Mouse (Mus musculus) layer of hippocampus, adult 9-11 months (tissue): ENCODE measurements around the gene Mpig6b.
"Not testable (repeated sequence)": the region's sequence is repeated elsewhere in the genome, so short reads cannot be mapped to it uniquely, and the experiment has no call there.

Experiments
- DNase-seq: peaks from one replicate; pipeline ENCODE4 v3.0.0; 2022

Gene Mpig6b

DNA sequence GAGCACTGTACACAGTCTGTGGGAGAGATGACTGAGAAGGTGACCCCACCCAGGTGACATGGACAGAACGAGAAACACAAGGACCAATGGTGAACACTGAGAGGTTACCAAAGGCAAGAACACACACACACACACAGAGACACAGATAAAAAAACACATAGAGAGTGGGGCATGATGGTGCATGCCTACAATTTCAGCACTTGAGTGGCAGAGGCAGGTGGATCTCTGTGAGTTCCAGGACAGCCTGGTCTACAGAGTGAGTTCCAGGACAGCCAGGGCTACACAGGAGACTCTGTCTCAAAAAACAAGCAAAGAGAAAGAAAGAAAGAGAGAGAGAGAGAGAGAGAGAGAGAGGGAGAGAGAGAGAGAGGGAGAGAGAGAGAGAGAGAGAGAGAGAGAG lies 32.3 kb downstream of the Mpig6b start:
- DNase-seq, result not testable (repeated sequence)

DNA sequence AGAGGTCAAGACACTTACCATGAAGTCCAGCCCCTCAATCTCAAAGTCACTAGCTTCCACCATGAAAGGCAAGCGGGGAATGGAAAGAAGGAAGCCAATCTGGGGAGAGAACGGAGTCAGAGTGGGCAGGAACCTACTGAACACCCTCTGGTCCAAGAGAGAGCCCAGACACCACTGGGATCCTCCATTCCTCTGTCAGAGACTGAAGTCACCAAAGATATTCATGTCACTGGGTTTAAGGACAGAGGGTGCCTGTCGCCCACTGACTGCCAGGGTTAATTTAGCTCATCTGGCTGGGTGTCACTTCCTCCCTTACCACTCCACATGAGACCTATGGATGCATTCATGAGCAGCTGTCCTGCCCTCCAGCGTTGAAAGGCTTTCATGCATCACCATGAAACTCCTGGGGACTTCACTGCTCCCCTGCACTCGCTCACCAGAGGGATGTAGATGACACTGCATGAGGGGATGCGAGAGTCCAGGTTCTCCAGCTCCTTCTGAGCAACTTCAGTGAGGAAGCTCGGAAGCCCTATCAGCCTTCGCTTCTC lies 33.6 kb downstream of the Mpig6b start:
- no peak for DNase-seq

- DNase-seq, result no peak
These were observed 34.1 kb downstream of the Mpig6b start for GRCm38 (mm10) chr17:35031880-35032279.

DNA sequence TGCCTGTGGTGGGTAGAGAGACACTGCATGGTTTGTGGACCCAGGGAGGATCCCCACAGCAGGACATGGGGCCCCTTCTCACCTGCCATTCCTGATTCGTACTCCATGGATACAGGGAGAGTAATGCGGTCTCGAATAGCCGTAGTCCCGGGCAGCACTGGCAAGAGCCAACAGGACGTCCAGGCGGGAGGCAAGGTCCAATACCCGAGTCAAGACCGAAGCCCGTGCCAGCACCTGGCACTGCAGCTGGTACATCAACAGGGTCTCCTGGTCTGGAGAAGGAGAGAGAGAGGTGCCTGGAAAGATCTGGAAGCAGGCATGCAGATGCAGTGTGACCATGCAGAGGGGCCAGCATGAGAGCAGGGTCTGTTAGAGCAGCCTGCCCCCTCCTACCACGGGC lies 34.7 kb downstream of the Mpig6b start:
- no peak for DNase-seq

DNA sequence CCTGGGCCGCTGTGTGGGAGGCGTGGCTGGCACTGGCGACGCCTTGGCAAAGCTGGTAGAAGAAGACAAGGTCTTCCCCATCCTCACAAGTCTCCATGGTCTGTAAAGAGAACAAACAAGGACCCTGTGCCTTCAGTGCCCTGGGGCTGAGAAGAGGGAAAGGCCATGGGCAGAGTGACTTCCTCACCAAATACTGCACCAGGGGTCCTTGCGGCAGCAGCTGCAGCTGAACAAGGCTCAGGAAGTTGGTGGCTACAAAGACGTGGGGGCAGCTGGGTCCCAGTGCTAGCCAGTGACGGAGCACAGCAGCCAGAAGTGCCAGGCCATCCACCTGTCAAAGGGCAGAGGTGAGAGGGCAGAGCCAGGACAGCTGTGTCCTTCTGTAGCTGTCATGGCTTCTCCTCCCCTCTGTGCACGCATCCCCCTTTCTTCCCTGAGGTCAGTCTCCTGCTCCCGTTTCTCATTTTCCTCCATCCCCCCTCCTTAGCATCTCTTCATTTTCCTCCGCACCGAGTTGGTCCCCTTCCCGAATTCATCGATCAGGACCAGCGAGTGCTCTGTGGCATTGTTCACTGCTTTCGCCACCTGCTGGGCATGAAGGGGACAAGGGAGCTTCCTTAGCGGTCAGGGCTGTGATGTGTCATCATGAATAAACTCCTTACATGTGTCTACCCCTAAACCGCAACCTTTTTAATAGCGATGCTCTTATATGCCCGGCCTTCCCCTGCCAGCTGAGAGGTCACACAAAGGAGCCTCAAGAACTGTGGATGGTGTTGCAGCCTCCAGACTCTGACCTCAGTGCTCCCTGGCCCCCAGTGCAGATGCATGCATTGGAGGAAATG lies 36.1 kb downstream of the Mpig6b start:
- DNase-seq, result no peak

DNA sequence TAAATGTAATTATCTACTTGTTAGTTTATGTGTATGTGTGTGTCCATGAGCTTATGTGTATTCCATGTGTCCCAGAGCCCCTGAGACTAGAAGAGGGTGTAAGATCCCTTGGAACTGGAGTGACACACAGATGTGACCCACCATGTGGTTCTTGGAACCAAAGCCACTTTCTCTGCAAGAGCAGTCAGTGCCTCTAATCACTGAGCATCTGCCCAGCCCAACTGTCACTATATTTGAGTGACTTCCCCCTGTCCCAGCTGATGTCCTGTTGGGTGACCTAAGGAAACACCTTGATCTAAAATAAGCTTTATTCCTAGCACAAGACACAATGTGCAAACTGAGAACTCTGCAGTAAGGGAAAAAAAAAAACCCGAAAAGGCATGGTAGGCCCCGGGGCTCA lies 37.7 kb downstream of the Mpig6b start:
- DNase-seq, result no peak

GRCm38 (mm10) chr17:35027277-35028068 lies 38.5 kb downstream of the Mpig6b start, which contains the start of gene Sapcd1:
Gene Sapcd1, minus strand, starts transcription at chr17:35028016.
- peak; percentile 83 for DNase-seq

DNA sequence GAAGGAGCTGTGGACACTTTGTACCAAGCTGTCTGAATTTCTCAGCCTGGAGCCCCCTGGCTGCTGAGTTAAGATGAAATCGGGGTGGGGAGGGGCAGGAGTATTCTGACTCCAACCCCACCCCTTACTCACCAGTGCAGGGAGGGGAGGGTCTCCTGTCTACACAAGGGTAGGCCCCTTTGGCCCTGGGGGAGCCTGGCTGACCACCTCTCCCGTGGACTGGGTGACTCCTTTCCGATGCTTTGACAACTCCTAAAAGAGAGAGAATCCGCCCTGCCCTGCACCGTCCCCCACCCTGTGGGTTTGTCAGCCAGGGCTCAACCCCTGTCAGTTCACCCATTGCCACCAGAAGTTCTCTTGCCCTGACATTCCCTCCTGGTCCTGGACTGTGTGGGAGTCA lies 39.8 kb downstream of the Mpig6b start:
- DNase-seq, result no peak

DNA sequence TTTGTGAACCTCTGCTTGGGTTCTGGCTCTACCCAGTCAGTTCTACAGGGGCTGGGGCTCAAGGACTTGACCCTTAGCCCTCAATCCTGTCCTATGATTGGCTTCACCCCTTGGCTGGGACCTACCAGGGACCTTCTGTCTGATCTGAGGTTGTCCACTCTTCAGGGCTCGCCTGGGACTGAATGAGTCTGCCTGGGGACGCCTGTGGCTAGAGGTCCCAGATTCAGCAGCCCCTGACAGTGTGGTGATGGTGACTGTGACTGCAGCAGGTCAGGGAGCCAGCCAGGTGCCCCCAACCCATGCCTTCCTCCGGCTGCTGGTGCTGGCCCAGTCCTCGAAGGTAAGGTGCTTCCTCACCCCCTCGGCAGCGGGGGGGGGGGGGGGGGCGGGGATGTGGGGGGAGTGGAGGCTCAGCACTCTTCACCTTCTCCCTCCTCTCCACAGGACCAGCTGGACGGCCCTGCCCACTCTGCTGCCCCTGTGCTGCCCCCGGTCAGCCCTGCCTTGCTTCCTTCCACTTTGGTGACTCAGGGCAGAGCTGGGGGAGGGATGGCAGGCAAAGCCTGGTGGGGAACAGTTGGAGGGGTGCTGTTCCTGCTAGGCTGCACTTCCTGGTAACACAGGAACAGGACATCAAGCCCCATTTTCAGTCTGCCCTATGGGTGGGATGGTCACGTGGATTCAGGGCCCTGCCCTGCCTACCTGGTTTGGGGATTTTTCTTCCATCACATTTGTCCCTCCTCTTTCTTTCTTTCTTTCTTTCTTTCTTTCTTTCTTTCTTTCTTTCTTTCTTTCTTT lies 41.1 kb downstream of the Mpig6b start:
- no peak for DNase-seq

- DNase-seq, result no peak
These were observed 41.7 kb downstream of the Mpig6b start for GRCm38 (mm10) chr17:35024261-35024660.

DNA sequence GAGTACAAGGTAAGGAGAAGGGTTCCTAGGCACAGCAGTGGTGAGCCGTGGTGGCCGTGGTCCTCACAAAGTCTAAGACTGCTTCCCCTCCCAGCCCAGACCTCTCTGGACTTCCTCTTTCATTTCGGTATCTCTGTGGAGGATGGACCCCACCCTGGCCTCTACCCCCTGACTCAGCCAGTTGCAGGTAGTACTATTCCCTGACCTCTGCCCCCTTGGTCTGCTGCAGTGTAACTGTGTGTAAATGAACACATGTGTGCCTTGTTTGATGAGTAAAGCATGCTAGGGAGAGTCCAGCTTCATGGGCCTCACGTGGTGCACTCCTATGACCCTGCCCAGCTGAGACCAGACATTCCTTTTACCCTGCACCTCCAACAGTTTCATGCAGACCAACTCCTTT lies 42.2 kb downstream of the Mpig6b start:
- DNase-seq, result no peak

- DNase-seq, result no peak
These were observed 42.8 kb downstream of the Mpig6b start for GRCm38 (mm10) chr17:35023221-35023620.

- DNase-seq, result no peak
These were observed 43.4 kb downstream of the Mpig6b start for GRCm38 (mm10) chr17:35022541-35023060.

DNA sequence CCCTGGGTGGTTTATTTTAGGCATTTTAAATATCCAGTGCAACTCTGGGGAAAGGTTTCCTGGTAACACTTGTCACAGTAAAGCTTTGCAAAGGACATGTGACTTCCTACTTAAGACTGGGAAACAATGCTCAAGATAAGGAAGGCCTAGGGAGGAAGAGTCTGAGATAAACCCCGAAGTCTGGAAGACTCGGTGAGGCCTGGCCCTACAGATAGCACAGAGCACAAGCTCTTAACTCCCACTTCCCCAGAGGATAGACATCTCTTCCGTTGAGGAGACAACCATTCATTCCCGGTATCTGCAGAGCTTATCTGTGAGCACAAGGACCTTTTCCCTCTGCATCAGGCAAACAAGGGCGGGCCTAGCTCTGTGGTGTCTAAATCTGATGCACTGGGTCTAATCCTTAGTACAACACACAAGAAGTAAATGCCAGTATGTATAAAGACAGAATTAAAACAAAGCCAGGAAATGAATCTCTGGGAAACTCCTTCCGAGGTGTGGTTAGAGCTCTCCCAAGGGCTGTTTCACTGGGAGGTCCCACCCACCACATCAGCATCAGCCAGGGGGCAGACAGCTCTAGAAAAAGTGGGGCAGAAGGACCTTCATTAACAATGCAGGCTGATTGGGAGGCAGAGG lies 44.0 kb downstream of the Mpig6b start:
- no peak for DNase-seq

DNA sequence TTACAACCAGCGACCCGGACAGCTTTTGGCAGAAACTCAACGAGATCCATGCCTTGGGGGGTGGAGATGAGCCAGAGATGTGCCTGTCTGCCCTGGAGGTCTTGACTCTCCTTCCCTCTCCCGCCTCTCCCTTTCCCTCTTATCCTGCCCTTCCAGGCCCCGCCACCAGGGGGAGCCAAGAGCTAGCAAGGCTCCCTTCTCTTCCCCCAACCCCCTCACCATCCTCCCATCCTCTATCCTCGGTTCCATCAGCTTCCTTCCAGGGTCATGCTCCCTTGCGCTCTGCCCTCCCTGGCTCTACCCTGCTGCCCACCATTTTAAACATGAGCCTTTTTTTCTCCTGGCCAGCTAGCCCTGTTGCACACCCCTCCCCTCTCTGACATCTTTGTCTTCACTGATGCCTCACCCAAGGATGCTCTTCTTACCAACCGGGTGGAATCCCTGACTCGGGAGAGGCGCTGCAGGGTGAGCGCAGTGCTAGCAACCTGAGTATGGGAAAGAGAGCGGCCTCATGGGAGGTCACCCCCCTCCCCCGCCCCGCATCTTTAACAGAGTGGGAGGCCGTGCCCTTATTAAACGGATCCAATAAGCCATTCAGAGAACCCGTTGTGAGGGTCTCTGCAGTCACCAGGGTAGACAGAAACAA lies 44.7 kb downstream of the Mpig6b start:
- peak; percentile 80 for DNase-seq

GRCm38 (mm10) chr17:35020551-35020950 lies 45.4 kb downstream of the Mpig6b start:
- no peak for DNase-seq

DNA sequence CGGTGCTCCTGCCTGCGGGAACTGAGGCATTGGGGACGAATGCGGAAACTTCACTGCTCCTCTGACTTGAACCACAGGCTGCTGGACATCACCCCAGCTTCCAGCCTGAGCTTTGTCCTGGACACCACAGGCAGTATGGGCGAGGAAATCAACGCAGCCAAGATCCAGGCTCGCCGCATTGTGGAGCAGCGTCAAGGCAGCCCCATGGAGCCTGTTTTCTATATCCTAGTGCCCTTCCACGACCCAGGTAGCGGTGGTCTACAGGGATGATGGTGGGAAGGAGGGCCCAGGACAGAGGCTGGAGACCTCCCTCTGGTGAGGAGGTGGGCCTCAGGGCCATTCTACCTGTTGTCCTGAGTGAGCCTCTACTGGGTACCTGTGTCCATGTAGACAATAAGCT lies 46.1 kb downstream of the Mpig6b start:
- DNase-seq, result no peak

GRCm38 (mm10) chr17:35018171-35018570 lies 47.8 kb downstream of the Mpig6b start:
- no peak for DNase-seq

- DNase-seq, result no peak
These were observed 48.3 kb downstream of the Mpig6b start for GRCm38 (mm10) chr17:35017706-35018030.

DNA sequence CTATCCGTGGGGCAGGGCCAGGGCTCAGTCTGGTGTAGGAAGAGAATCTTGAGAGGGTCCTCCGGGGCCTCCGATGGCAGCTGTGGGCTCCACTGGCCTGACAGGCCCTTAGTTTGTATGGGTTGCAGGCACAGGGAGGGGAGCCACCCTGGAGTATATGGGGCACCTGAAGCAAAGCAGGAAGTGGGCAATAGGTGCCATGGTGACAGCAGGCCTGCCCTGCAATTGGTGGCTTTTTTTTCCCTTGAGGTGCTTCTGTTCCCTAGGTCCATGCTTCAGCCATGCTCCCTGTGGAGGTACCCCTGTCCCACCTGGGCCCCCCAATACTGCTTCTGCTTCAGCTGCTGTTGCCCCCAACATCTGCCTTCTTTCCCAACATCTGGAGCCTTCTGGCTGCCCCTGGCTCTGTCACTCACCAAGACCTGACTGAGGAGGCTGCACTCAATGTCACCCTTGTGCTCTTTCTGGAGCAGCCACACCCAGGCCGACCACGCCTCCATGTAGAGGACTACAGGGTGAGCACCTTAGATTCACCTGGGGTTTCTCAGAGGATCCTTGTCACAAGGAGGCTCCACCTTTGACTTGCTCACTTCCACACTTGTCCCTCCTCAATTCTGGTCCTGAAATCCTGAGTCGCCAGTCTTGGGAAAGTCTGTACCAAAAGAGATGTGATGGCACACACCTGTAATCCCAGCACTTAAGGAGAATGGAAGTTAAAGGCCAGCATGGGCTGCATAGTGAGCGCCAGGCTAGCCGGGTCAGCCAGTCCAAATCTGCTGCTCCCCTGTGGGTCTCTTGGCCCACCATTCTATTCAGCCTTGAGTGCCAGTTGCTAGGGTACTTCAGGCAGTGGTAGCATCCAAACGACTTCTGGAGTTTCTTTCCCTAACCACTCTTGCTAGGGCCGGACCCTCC lies 48.9 kb downstream of the Mpig6b start:
- DNase-seq, result no peak

DNA sequence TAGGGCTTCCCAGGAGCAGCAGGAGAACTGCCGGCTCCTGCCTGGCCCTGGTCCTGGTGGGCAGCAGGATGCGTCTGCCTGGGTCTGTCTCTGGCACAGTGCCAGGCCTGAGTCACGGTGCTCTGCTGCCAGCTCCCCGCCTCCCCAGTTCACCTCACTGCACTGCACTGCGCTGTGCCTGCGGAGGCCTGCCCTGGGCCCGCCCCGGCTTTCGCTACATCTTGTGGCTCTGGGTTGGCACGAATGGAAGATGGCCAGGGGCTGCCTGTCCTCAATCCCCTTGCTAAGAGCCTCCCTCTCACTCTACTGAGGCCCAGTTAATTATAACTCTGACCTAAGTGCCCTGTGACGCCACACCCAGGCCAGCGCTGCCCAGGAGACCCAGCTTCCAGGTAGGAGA lies 49.6 kb downstream of the Mpig6b start, which contains the start of gene Vwa7:
TSS of gene Vwa7 (plus strand) at position 204 of the 400 bp plus-strand sequence.
- DNase-seq, result no peak
